Mouse (Mus musculus): ENCODE results near the gene Rimkla. TPM values are rescaled to one million over a fixed set of nuclear protein-coding genes. Genes with fewer than 3 reads are reported as not detected.

Rimkla gene
- total RNA-seq, 2 experiments from 2014 or later, result not detected

DNA sequence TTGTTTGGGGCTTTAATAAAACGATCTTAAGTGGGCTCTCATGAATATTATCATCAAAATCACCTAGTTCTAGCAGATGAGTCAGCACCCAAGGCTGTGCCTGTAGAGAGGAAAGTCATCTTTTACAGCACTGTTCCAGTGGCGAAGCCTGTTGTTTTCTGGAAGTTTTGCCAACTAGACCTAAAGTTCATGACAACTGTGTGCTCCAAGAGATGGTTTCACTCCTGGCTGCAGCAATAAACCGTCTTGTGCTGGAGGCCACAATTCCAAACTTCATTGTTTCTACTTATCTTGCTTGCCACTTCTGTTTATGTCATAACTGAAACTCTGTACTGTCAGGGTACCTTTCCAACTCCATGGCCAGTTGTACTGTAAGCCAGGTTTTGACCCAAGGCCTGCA is 75.2 kb downstream of the Rimkla start:
- DNase-seq, result no peak

Other genes with a start within 250 kb of the Rimkla start
- 1 to 10 TPM; 3.2 to 3.8 TPM for gene Cldn19, start 237.2 kb downstream of the Rimkla start, total RNA-seq (2021)
- 100 to 1,000 TPM; 509 to 515 TPM for gene Ybx1, start 198.0 kb downstream of the Rimkla start, total RNA-seq (2021)
- 1 to 10 TPM; 7.0 to 7.8 TPM for gene Ppih, start 172.1 kb downstream of the Rimkla start, total RNA-seq (2021)
- gene Ccdc30, start 77.1 kb downstream of the Rimkla start, total RNA-seq (2021), result under 1 TPM in 1 of 2 experiments, not detected in 1; 0.11 TPM
- gene Ppcs, start 70.2 kb downstream of the Rimkla start, total RNA-seq (2021), result 1 to 10 TPM; 5.1 to 5.2 TPM
- not detected for gene Zmynd12, start 69.8 kb downstream of the Rimkla start, total RNA-seq (2021)
- gene Foxj3, start 44.4 kb upstream of the Rimkla start, total RNA-seq (2021), result 10 to 100 TPM; 18.6 to 26.1 TPM
- gene Frg2f1, start 46.9 kb upstream of the Rimkla start, total RNA-seq (2021), result 1 to 10 TPM; 4.3 TPM
- not detected for gene Guca2a, start 145.1 kb upstream of the Rimkla start, total RNA-seq (2021)
- gene Guca2b, start 166.3 kb upstream of the Rimkla start, total RNA-seq (2021), result not detected
- 1 to 10 TPM; 2.4 TPM for gene Hivep3, start 241.2 kb upstream of the Rimkla start, total RNA-seq (2021)